Mouse (Mus musculus) embryonic fibroblast, embryonic 13.5 days (primary cell): ENCODE measurements at regions not wholly inside any gene's neighbourhood (a gene's known extent, or its start where the extent isn't known, plus 50 kb on each side); places are given as distances from the start of the nearest gene placed in this dataset.

ENCODE experiments used
- CTCF ChIP-seq: IDR thresholded peaks from 2 replicates; pipeline ENCODE4 v1.5.1; 2011; ENCODE audit warnings: mild to moderate bottlenecking, control low read depth, low read length, moderate library complexity, borderline replicate concordance; ENCODE audit not compliant: insufficient read depth
- POLR2A ChIP-seq: IDR thresholded peaks from 2 replicates; pipeline ENCODE4 v1.6.1; 2011; ENCODE audit warnings: low read depth, mild to moderate bottlenecking, control low read depth, low read length, moderate library complexity

GRCm38 (mm10) chr2:133452947-133453346 lies 99.0 kb upstream of the Bmp2 start:
- TF ChIP-seq CTCF (no peak), POLR2A (no peak)
